In the genomic region with DNA sequence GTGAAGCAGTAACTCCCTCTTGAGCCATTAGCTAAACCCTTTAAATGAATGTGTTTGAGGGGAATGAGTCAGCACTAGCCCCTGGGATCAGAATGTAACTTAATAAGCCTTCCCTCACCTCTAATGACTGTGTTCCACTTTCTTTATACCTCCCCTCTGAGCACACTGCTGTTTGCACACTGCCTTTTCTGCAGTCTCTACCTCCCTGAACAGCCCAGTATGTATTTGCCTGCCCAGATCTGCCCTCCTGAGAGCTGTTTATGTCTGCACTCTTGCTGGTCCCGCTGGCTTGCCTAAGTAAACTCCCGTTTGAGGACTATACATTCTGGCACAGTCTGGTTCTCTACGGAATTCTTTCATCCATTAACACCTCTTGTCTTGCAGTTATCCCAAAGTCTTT, we compare ENCODE assay signal across 21 mouse cellular contexts.
DNase-seq lines count a peak whose midpoint lies in the region; ATAC-seq and TF ChIP-seq lines count a peak whose summit lies in the region.
"Had no signal": no experiment of that assay in that cellular context is flagged by ENCODE, and none has a peak within 500 bp of the region (broad histone marks: within the 10 kb centered on the region; RNA-seq: fewer than 3 reads in every experiment).

No protein-coding gene starts in this region.

- TF ChIP-seq CTCF in lung, embryonic 14.5 days (IDR thresholded peaks at IDR 0.05; ENCODE audit: low read depth), result no peak
- no peak for TF ChIP-seq CTCF in lung, adult 2 months (IDR thresholded peaks at IDR 0.05; ENCODE audit: insufficient read depth, low read length)
- no peak for TF ChIP-seq CTCF in brain, embryonic 14.5 days (IDR thresholded peaks at IDR 0.05; ENCODE audit: borderline replicate concordance, extremely low read depth, insufficient read depth, insufficient read length)

- TF ChIP-seq POLR2A in lung, adult 2 months (IDR thresholded peaks at IDR 0.05; ENCODE audit: borderline replicate concordance, extremely low read depth, low read depth, low read length), result no peak
- TF ChIP-seq POLR2A in brain, embryonic 14.5 days (IDR thresholded peaks at IDR 0.05; ENCODE audit: borderline replicate concordance, extremely low read depth, insufficient read depth, insufficient read length, poor library complexity, severe bottlenecking), result no peak

- no peak for ATAC-seq in lung, embryonic 14.5 days (ENCODE audit: insufficient read depth)
- peak; percentile 93 for ATAC-seq in limb, embryonic 13.5 days (ENCODE audit: low FRiP score, low read depth)
- ATAC-seq in forebrain, embryonic 12.5 days (ENCODE audit: low FRiP score), result no peak
- ATAC-seq: forebrain, embryonic 14.5 days; hindbrain, embryonic 16.5 days; intestine, embryonic 15.5 days had no signal

- H3K9me3 ChIP-seq in lung, embryonic 14.5 days (ENCODE audit: low read depth, low read length), result no peaks in the 10 kb centered on the region
- no peaks in the 10 kb centered on the region for H3K9me3 ChIP-seq in limb, embryonic 13.5 days
- H3K9me3 ChIP-seq in forebrain, embryonic 12.5 days, result no peaks in the 10 kb centered on the region
- H3K9me3 ChIP-seq: embryonic facial prominence, embryonic 12.5 days; hindbrain, embryonic 12.5 days; intestine, embryonic 15.5 days had no signal

- H3K27me3 ChIP-seq in lung, embryonic 14.5 days (ENCODE audit: insufficient read depth, low read length), result no peaks in the 10 kb centered on the region
- 0 out of 2 replicates have a peak, but pooled peaks cover 2% of the 10 kb centered on the region for H3K27me3 ChIP-seq in limb, embryonic 13.5 days
- H3K27me3 ChIP-seq in forebrain, embryonic 12.5 days, result no peaks in the 10 kb centered on the region
- H3K27me3 ChIP-seq: embryonic facial prominence, embryonic 12.5 days; hindbrain, embryonic 12.5 days; intestine, embryonic 15.5 days had no signal

- no peak overlapping the region for H3K27ac ChIP-seq in lung, embryonic 14.5 days (ENCODE audit: low read depth)
- H3K27ac ChIP-seq in limb, embryonic 13.5 days, result 0 out of 2 replicates have a peak overlapping the region, but pooled peaks have one; percentile 22
- no peak overlapping the region for H3K27ac ChIP-seq in forebrain, embryonic 12.5 days
- H3K27ac ChIP-seq: embryonic facial prominence, embryonic 12.5 days; hindbrain, embryonic 12.5 days; intestine, embryonic 15.5 days had no signal

- peak; percentile 29 for DNase-seq in lung, embryonic 14.5 days
- no peak for DNase-seq in lung, adult 2 months
- peak; percentile 2 for DNase-seq in brain, embryonic 14.5 days (ENCODE audit: low read depth)
- DNase-seq in hindlimb bud, embryonic 11.5 days (ENCODE audit: extremely low spot score, low read depth, low spot score), result peak; percentile 26
- DNase-seq in spleen, postnatal 4 days (ENCODE audit: low spot score in 2 of 2), result no peak
- DNase-seq in ovary, postnatal 10 days (ENCODE audit: low spot score), result no peak
- DNase-seq: adrenal gland, adult 2 months; adrenal gland, postnatal 25 days; cerebellum, adult 2 months; cerebellum, postnatal 10 days; embryo, embryonic 11 days; gastrocnemius, postnatal 25 days; heart, postnatal 10 days; heart, postnatal 4 days had no signal

- H3K36me3 ChIP-seq in lung, embryonic 14.5 days (ENCODE audit: insufficient read depth), result no peaks in the 10 kb centered on the region
- H3K36me3 ChIP-seq in limb, embryonic 13.5 days, result no peaks in the 10 kb centered on the region
- no peaks in the 10 kb centered on the region for H3K36me3 ChIP-seq in forebrain, embryonic 12.5 days (replicated peaks)
- H3K36me3 ChIP-seq: embryonic facial prominence, embryonic 12.5 days; hindbrain, embryonic 12.5 days; intestine, embryonic 15.5 days had no signal

- WGBS in lung, embryonic 14.5 days, result 12% methylated on average over 3 of the region's 3 CpGs
- 43% methylated on average over 3 of the region's 3 CpGs for WGBS in lung, adult 2 months
- WGBS in limb, embryonic 13.5 days, result 16% methylated on average over 3 of the region's 3 CpGs
- 51% methylated on average over 3 of the region's 3 CpGs for WGBS in forebrain, embryonic 12.5 days

- H3K4me2 ChIP-seq in lung, embryonic 14.5 days, result no peak overlapping the region
- no peak overlapping the region for H3K4me2 ChIP-seq in limb, embryonic 13.5 days (replicated peaks)
- H3K4me2 ChIP-seq in forebrain, embryonic 12.5 days, result no peak overlapping the region
- H3K4me2 ChIP-seq: embryonic facial prominence, embryonic 12.5 days; hindbrain, embryonic 12.5 days; intestine, embryonic 15.5 days had no signal

- no peak overlapping the region for H3K9ac ChIP-seq in lung, embryonic 14.5 days
- no peak overlapping the region for H3K9ac ChIP-seq in limb, embryonic 13.5 days
- H3K9ac ChIP-seq in forebrain, embryonic 12.5 days, result no peak overlapping the region
- H3K9ac ChIP-seq: embryonic facial prominence, embryonic 12.5 days; hindbrain, embryonic 12.5 days; intestine, embryonic 15.5 days had no signal

- no peaks in the 10 kb centered on the region for H3K4me1 ChIP-seq in lung, embryonic 14.5 days (ENCODE audit: insufficient read depth)
- no peaks in the 10 kb centered on the region for H3K4me1 ChIP-seq in lung, adult 2 months (ENCODE audit: control insufficient read depth, insufficient read depth, low read length)
- H3K4me1 ChIP-seq in limb, embryonic 13.5 days, result peaks cover 30% of the 10 kb centered on the region
- no peaks in the 10 kb centered on the region for H3K4me1 ChIP-seq in forebrain, embryonic 12.5 days
- H3K4me1 ChIP-seq: embryonic facial prominence, embryonic 12.5 days; hindbrain, embryonic 12.5 days had no signal

- no peak overlapping the region for H3K4me3 ChIP-seq in lung, embryonic 14.5 days (ENCODE audit: low read depth, low read length)
- H3K4me3 ChIP-seq in lung, adult 2 months (replicated peaks; ENCODE audit: extremely low read depth, low read depth, low read length), result no peak overlapping the region
- H3K4me3 ChIP-seq in limb, embryonic 13.5 days, result no peak overlapping the region
- H3K4me3 ChIP-seq in forebrain, embryonic 12.5 days (replicated peaks), result no peak overlapping the region
- H3K4me3 ChIP-seq: embryonic facial prominence, embryonic 12.5 days; hindbrain, embryonic 12.5 days; intestine, embryonic 15.5 days had no signal

Comparison
In these comparisons a context has a peak if more than half of its experiments do, and no peak if none do; other contexts are left out.
1. DNase-seq: peak in lung, embryonic 14.5 days (single experiment), brain, embryonic 14.5 days (single experiment) and hindlimb bud, embryonic 11.5 days (single experiment); none in lung, adult 2 months (single experiment), spleen, postnatal 4 days (0 of 2) and ovary, postnatal 10 days (single experiment).